Mouse (Mus musculus): ENCODE results near the gene Gpr26.

- no peak for TF ChIP-seq POLR2A (IDR thresholded peaks at IDR 0.05; ENCODE audit: low read depth, low read length)
- TF ChIP-seq CTCF (conservative IDR thresholded peaks at IDR 0.05 in 1 of 2, IDR thresholded peaks at IDR 0.05 in 1 of 2; ENCODE audit: low read depth in 2 of 2, low read length in 2 of 2) = no peak
- TF ChIP-seq NRF1 (IDR thresholded peaks at IDR 0.05; ENCODE audit: low read depth, low read length) = no peak
- no peak for TF ChIP-seq ZMIZ1 (IDR thresholded peaks at IDR 0.05; ENCODE audit: low read depth, low read length)
- TF ChIP-seq KAT2A (IDR thresholded peaks at IDR 0.05; ENCODE audit: insufficient replicate concordance, low read length) = no peak
- TF ChIP-seq EP300 (IDR thresholded peaks at IDR 0.05; ENCODE audit: low read length) = no peak
- no peak for TF ChIP-seq HCFC1 (IDR thresholded peaks at IDR 0.05; ENCODE audit: low read depth, low read length)
- no peak for TF ChIP-seq USF1 (IDR thresholded peaks at IDR 0.05; ENCODE audit: low read depth, low read length)
- TF ChIP-seq CHD2 (IDR thresholded peaks at IDR 0.05; ENCODE audit: low read length) = no peak
- TF ChIP-seq USF2 (conservative IDR thresholded peaks at IDR 0.05; ENCODE audit: low read depth, low read length) = no peak
- no peak for TF ChIP-seq ELF1 (IDR thresholded peaks at IDR 0.05; ENCODE audit: low read depth, low read length)
- TF ChIP-seq SMC3 (IDR thresholded peaks at IDR 0.05; ENCODE audit: low read depth, low read length) = no peak
- TF ChIP-seq RAD21 (IDR thresholded peaks at IDR 0.05; ENCODE audit: low read depth, low read length) = no peak
Measured at GRCm38 (mm10) chr7:132013970-132014369, 47.7 kb downstream of the Gpr26 start.

All from CH12.LX (cell line).